Mouse (Mus musculus): ENCODE measurements around the gene Scn2a.

DNA sequence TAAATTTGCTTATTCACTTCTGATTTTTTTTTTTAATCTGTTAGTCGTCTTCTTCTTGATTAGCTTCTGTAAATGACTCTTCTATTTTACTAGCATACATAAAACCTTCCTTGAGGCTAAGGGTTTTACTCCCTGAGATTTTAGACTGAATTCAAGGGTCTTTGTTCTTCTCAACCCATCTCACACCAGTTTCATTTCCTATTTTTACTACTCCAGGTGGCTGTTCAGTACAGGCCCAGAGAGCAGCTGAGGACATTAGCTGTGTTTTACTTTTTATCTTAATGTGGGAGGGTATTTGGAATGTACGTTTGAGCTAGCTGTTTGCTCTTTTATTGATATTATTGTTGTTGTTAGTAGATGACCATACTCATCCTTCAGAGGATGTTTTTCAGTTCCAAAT lies 162.8 kb downstream of the Scn2a start:
- TF ChIP-seq POLR2A (IDR thresholded peaks at IDR 0.05; ENCODE audit: borderline replicate concordance, low read depth, low read length) (no peak), CTCF (IDR thresholded peaks at IDR 0.05; ENCODE audit: low read depth, low read length) (no peak)
